Mouse (Mus musculus): Measurements from ENCODE around the gene Sostdc1. TPM values are rescaled to one million over a fixed set of nuclear protein-coding genes. Genes with fewer than 3 reads are reported as not detected.

The Sostdc1 gene
- total and polyA plus RNA-seq, 2 experiments from 2014 or later, result 0.14 TPM; not detected in 1

GRCm38 (mm10) chr12:36332676-36333075 lies 18.7 kb downstream of the Sostdc1 start:
- DNase-seq (ENCODE audit: low spot score) (no peak), ATAC-seq (ENCODE audit: insufficient read depth, low read depth) (no peak)
- WGBS, result 79% methylated on average over 1 of the region's 1 CpGs
- H3K36me3 ChIP-seq (replicated peaks; ENCODE audit: control insufficient read depth, insufficient read depth, low read length), result no peaks in the 10 kb centered on the region
- H3K4me3 ChIP-seq (ENCODE audit: low read depth, low read length), result no peak overlapping the region
- H3K4me1 ChIP-seq (ENCODE audit: control insufficient read depth, insufficient read depth), result no peaks in the 10 kb centered on the region
- no peaks in the 10 kb centered on the region for H3K27me3 ChIP-seq (ENCODE audit: control insufficient read depth, insufficient read depth, low read length)
- no peak overlapping the region for H3K4me2 ChIP-seq (ENCODE audit: low read depth, low read length)
- H3K9ac ChIP-seq (replicated peaks; ENCODE audit: low read depth, low read length), result no peak overlapping the region
- TF ChIP-seq EP300 (IDR thresholded peaks at IDR 0.05; ENCODE audit: low read depth) (no peak), CTCF (IDR thresholded peaks at IDR 0.05; ENCODE audit: low read depth) (no peak)
- no peaks in the 10 kb centered on the region for H3K9me3 ChIP-seq (replicated peaks; ENCODE audit: control insufficient read depth, low read length)
- no peak overlapping the region for H3K27ac ChIP-seq (ENCODE audit: low read depth)

GRCm38 (mm10) chr12:36333837-36334281 lies 19.9 kb downstream of the Sostdc1 start:
- no peak for ATAC-seq (ENCODE audit: insufficient read depth, low read depth)
- H3K27ac ChIP-seq (ENCODE audit: low read depth), result no peak overlapping the region
- TF ChIP-seq EP300 (IDR thresholded peaks at IDR 0.05; ENCODE audit: low read depth) (no peak), CTCF (IDR thresholded peaks at IDR 0.05; ENCODE audit: low read depth) (no peak)

GRCm38 (mm10) chr12:36344131-36344530 lies 30.2 kb downstream of the Sostdc1 start:
- Histone ChIP-seq H3K27me3 (ENCODE audit: control insufficient read depth, insufficient read depth, low read length) (no peaks in the 10 kb centered on the region), H3K36me3 (replicated peaks; ENCODE audit: control insufficient read depth, insufficient read depth, low read length) (no peaks in the 10 kb centered on the region), H3K9ac (replicated peaks; ENCODE audit: low read depth, low read length) (no peak overlapping the region), H3K4me2 (ENCODE audit: low read depth, low read length) (no peak overlapping the region), H3K4me1 (ENCODE audit: control insufficient read depth, insufficient read depth) (no peaks in the 10 kb centered on the region), H3K4me3 (ENCODE audit: low read depth, low read length) (no peak overlapping the region), H3K9me3 (replicated peaks; ENCODE audit: control insufficient read depth, low read length) (no peaks in the 10 kb centered on the region), H3K27ac (ENCODE audit: low read depth) (no peak overlapping the region)
- ATAC-seq (ENCODE audit: insufficient read depth, low read depth) (no peak), DNase-seq (ENCODE audit: low spot score) (no peak)
- no peak for TF ChIP-seq CTCF (IDR thresholded peaks at IDR 0.05; ENCODE audit: low read depth)
- TF ChIP-seq EP300 (IDR thresholded peaks at IDR 0.05; ENCODE audit: low read depth), result no peak
- WGBS, result 69% methylated on average over 4 of the region's 4 CpGs

More at GRCm38 (mm10) chr12:36333837-36334281, 19.9 kb downstream of the Sostdc1 start:
- Histone ChIP-seq H3K36me3 (replicated peaks; ENCODE audit: control insufficient read depth, insufficient read depth, low read length) (no peaks in the 10 kb centered on the region), H3K9ac (replicated peaks; ENCODE audit: low read depth, low read length) (no peak overlapping the region), H3K4me1 (ENCODE audit: control insufficient read depth, insufficient read depth) (no peaks in the 10 kb centered on the region), H3K4me2 (ENCODE audit: low read depth, low read length) (no peak overlapping the region), H3K4me3 (ENCODE audit: low read depth, low read length) (no peak overlapping the region), H3K27me3 (ENCODE audit: control insufficient read depth, insufficient read depth, low read length) (no peaks in the 10 kb centered on the region), H3K9me3 (replicated peaks; ENCODE audit: control insufficient read depth, low read length) (no peaks in the 10 kb centered on the region)
- 39% methylated on average over 9 of the region's 9 CpGs for WGBS
- no peak for DNase-seq (ENCODE audit: low spot score)

- H3K9me3 ChIP-seq (replicated peaks; ENCODE audit: control insufficient read depth, low read length), result no peaks in the 10 kb centered on the region
- no peak overlapping the region for H3K27ac ChIP-seq (ENCODE audit: low read depth)
- no peak overlapping the region for H3K4me2 ChIP-seq (ENCODE audit: low read depth, low read length)
- DNase-seq (ENCODE audit: low spot score) (no peak), ATAC-seq (ENCODE audit: insufficient read depth, low read depth) (no peak)
- TF ChIP-seq CTCF (IDR thresholded peaks at IDR 0.05; ENCODE audit: low read depth) (no peak), EP300 (IDR thresholded peaks at IDR 0.05; ENCODE audit: low read depth) (no peak)
- H3K4me3 ChIP-seq (ENCODE audit: low read depth, low read length), result no peak overlapping the region
- H3K27me3 ChIP-seq (ENCODE audit: control insufficient read depth, insufficient read depth, low read length), result no peaks in the 10 kb centered on the region
- H3K4me1 ChIP-seq (ENCODE audit: control insufficient read depth, insufficient read depth), result no peaks in the 10 kb centered on the region
- H3K36me3 ChIP-seq (replicated peaks; ENCODE audit: control insufficient read depth, insufficient read depth, low read length), result no peaks in the 10 kb centered on the region
- no peak overlapping the region for H3K9ac ChIP-seq (replicated peaks; ENCODE audit: low read depth, low read length)
- WGBS, result 89% methylated on average over 3 of the region's 3 CpGs
Measured at GRCm38 (mm10) chr12:36360064-36360463, 46.1 kb downstream of the Sostdc1 start.

GRCm38 (mm10) chr12:36360693-36361092 lies 46.8 kb downstream of the Sostdc1 start:
- Histone ChIP-seq H3K9me3 (replicated peaks; ENCODE audit: control insufficient read depth, low read length) (no peaks in the 10 kb centered on the region), H3K36me3 (replicated peaks; ENCODE audit: control insufficient read depth, insufficient read depth, low read length) (no peaks in the 10 kb centered on the region), H3K4me3 (ENCODE audit: low read depth, low read length) (no peak overlapping the region), H3K27ac (ENCODE audit: low read depth) (no peak overlapping the region), H3K9ac (replicated peaks; ENCODE audit: low read depth, low read length) (no peak overlapping the region), H3K4me2 (ENCODE audit: low read depth, low read length) (no peak overlapping the region), H3K27me3 (ENCODE audit: control insufficient read depth, insufficient read depth, low read length) (no peaks in the 10 kb centered on the region), H3K4me1 (ENCODE audit: control insufficient read depth, insufficient read depth) (no peaks in the 10 kb centered on the region)
- ATAC-seq (ENCODE audit: insufficient read depth, low read depth) (no peak), DNase-seq (ENCODE audit: low spot score) (no peak)
- 79% methylated on average over 5 of the region's 5 CpGs for WGBS
- TF ChIP-seq CTCF (IDR thresholded peaks at IDR 0.05; ENCODE audit: low read depth) (no peak), EP300 (IDR thresholded peaks at IDR 0.05; ENCODE audit: low read depth) (no peak)

GRCm38 (mm10) chr12:36364013-36364412 lies 50.1 kb downstream of the Sostdc1 start:
- Histone ChIP-seq H3K4me1 (ENCODE audit: control insufficient read depth, insufficient read depth) (no peaks in the 10 kb centered on the region), H3K36me3 (replicated peaks; ENCODE audit: control insufficient read depth, insufficient read depth, low read length) (no peaks in the 10 kb centered on the region), H3K27me3 (ENCODE audit: control insufficient read depth, insufficient read depth, low read length) (no peaks in the 10 kb centered on the region), H3K9me3 (replicated peaks; ENCODE audit: control insufficient read depth, low read length) (no peaks in the 10 kb centered on the region), H3K27ac (ENCODE audit: low read depth) (no peak overlapping the region), H3K4me2 (ENCODE audit: low read depth, low read length) (no peak overlapping the region), H3K4me3 (ENCODE audit: low read depth, low read length) (no peak overlapping the region), H3K9ac (replicated peaks; ENCODE audit: low read depth, low read length) (no peak overlapping the region)
- 76% methylated on average over 4 of the region's 4 CpGs for WGBS
- no peak for TF ChIP-seq CTCF (IDR thresholded peaks at IDR 0.05; ENCODE audit: low read depth)
- no peak for TF ChIP-seq EP300 (IDR thresholded peaks at IDR 0.05; ENCODE audit: low read depth)
- DNase-seq (ENCODE audit: low spot score) (no peak), ATAC-seq (ENCODE audit: insufficient read depth, low read depth) (no peak)

Other genes with a start within 250 kb of the Sostdc1 start
- gene Ankmy2, start 157.0 kb upstream of the Sostdc1 start, total RNA-seq (2014; rRNA removed; ENCODE audit: low replicate concordance), result 8.9 and 9.9 TPM in 2 replicates
- 23.1 and 24.8 TPM in 2 replicates for gene Ankmy2, start 157.0 kb upstream of the Sostdc1 start, polyA plus RNA-seq (2015; fragmentation: Nextera tagmentation; extraction: Ambion mirVana)
- gene Bzw2, start 156.1 kb upstream of the Sostdc1 start, total RNA-seq (2014; rRNA removed; ENCODE audit: low replicate concordance), result 147 and 151 TPM in 2 replicates
- gene Bzw2, start 156.1 kb upstream of the Sostdc1 start, polyA plus RNA-seq (2015; fragmentation: Nextera tagmentation; extraction: Ambion mirVana), result 189 and 203 TPM in 2 replicates
- gene Lrrc72, start 60.7 kb upstream of the Sostdc1 start, total RNA-seq (2014; rRNA removed; ENCODE audit: low replicate concordance), result not detected in 2 replicates
- gene Lrrc72, start 60.7 kb upstream of the Sostdc1 start, polyA plus RNA-seq (2015; fragmentation: Nextera tagmentation; extraction: Ambion mirVana), result not detected in 2 replicates
- 6.6 and 11.7 TPM in 2 replicates for gene Ispd, start 67.3 kb downstream of the Sostdc1 start, total RNA-seq (2014; rRNA removed; ENCODE audit: low replicate concordance)
- 8.2 and 8.5 TPM in 2 replicates for gene Ispd, start 67.3 kb downstream of the Sostdc1 start, polyA plus RNA-seq (2015; fragmentation: Nextera tagmentation; extraction: Ambion mirVana)
- 4.7 TPM in 1 of 2 replicates, not detected in the other for gene D630036H23Rik, start 68.0 kb downstream of the Sostdc1 start, total RNA-seq (2014; rRNA removed; ENCODE audit: low replicate concordance)
- gene D630036H23Rik, start 68.0 kb downstream of the Sostdc1 start, polyA plus RNA-seq (2015; fragmentation: Nextera tagmentation; extraction: Ambion mirVana), result 2.7 and 3.0 TPM in 2 replicates